Mouse (Mus musculus) gastrocnemius, postnatal 4 days (tissue): ENCODE measurements around the gene Plekha5. TPM values are rescaled to one million over a fixed set of nuclear protein-coding genes. Genes with fewer than 3 reads are reported as not detected.

Experiments
- total RNA-seq, 2 experiments: library from RNA; stranded (reverse); gene quantifications; 2 replicates each; pipeline ENCODE4 v1.2.3; 2021

The Plekha5 gene
- total RNA-seq, 2 experiments from 2014 or later = 34.7 to 40.1 TPM

Other genes starting within 250 kb of the Plekha5 start
- gene Aebp2, start 198.6 kb downstream of the Plekha5 start, total RNA-seq = 10 to 100 TPM; 53.6 to 55.8 TPM